Mouse (Mus musculus): ENCODE results near the gene Vip. TPM values are rescaled to one million over a fixed set of nuclear protein-coding genes. Genes with fewer than 3 reads are reported as not detected.
A peak's percentile ranks its signal among the peaks of the same experiment; 100 is the strongest.

Vip gene
- 1.2 and 2.2 TPM in 2 replicates for polyA plus RNA-seq (2015; fragmentation: Nextera tagmentation; extraction: Ambion mirVana)

GRCm38 (mm10) chr10:5639112-5639511 is at the start of gene Vip:
Gene Vip (plus strand): TSS chr10:5639218.
- WGBS, result 35% methylated on average over 8 of the region's 8 CpGs

GRCm38 (mm10) chr10:5591061-5591460 is 48.0 kb upstream of the Vip start:
- Histone ChIP-seq H3K4me1 (replicated peaks) (no peaks in the 10 kb centered on the region), H3K4me3 (no peak overlapping the region), H3K36me3 (no peaks in the 10 kb centered on the region), H3K9ac (no peak overlapping the region), H3K9me3 (no peaks in the 10 kb centered on the region), H3K27me3 (no peaks in the 10 kb centered on the region), H3K27ac (replicated peaks) (no peak overlapping the region), H3K4me2 (no peak overlapping the region)
- ATAC-seq (ENCODE audit: low FRiP score, low read depth), result no peak
- 84% methylated on average over 2 of the region's 2 CpGs for WGBS

More at GRCm38 (mm10) chr10:5639112-5639511, at the start of gene Vip:
- Histone ChIP-seq H3K36me3 (no peaks in the 10 kb centered on the region), H3K4me1 (replicated peaks) (no peaks in the 10 kb centered on the region), H3K4me2 (no peak within 1 kb of the TSS), H3K27me3 (no peaks in the 10 kb centered on the region), H3K9me3 (no peaks in the 10 kb centered on the region), H3K27ac (replicated peaks) (no peak within 1 kb of the TSS), H3K9ac (no peak within 1 kb of the TSS), H3K4me3 (no peak within 1 kb of the TSS)
- no peak for ATAC-seq (ENCODE audit: low FRiP score, low read depth)

- WGBS, result 82% methylated on average over 4 of the region's 4 CpGs
Observed at GRCm38 (mm10) chr10:5591996-5592395, 47.0 kb upstream of the Vip start.

GRCm38 (mm10) chr10:5593464-5593863 is 45.6 kb upstream of the Vip start, which contains the start of gene Myct1:
Gene Myct1 (plus strand): TSS chr10:5593775.
- H3K9me3 ChIP-seq, result no peaks in the 10 kb centered on the region

More at GRCm38 (mm10) chr10:5591996-5592395, 47.0 kb upstream of the Vip start:
- H3K36me3 ChIP-seq, result no peaks in the 10 kb centered on the region
- no peak overlapping the region for H3K27ac ChIP-seq (replicated peaks)
- no peak overlapping the region for H3K4me3 ChIP-seq
- no peaks in the 10 kb centered on the region for H3K9me3 ChIP-seq
- H3K9ac ChIP-seq, result no peak overlapping the region
- no peak for ATAC-seq (ENCODE audit: low FRiP score, low read depth)
- H3K4me2 ChIP-seq, result no peak overlapping the region
- H3K4me1 ChIP-seq (replicated peaks), result no peaks in the 10 kb centered on the region
- H3K27me3 ChIP-seq, result no peaks in the 10 kb centered on the region

GRCm38 (mm10) chr10:5594457-5594856 is 44.6 kb upstream of the Vip start:
- Histone ChIP-seq H3K4me2 (no peak overlapping the region), H3K9me3 (no peaks in the 10 kb centered on the region), H3K4me3 (no peak overlapping the region), H3K36me3 (no peaks in the 10 kb centered on the region), H3K27me3 (no peaks in the 10 kb centered on the region), H3K27ac (replicated peaks) (no peak overlapping the region), H3K9ac (no peak overlapping the region), H3K4me1 (replicated peaks) (no peaks in the 10 kb centered on the region)
- WGBS, result 74% methylated on average over 5 of the region's 5 CpGs
- no peak for ATAC-seq (ENCODE audit: low FRiP score, low read depth)

More at GRCm38 (mm10) chr10:5593464-5593863, 45.6 kb upstream of the Vip start, which contains the start of gene Myct1:
- 71% methylated on average over 5 of the region's 5 CpGs for WGBS
- no peak within 1 kb of the TSS for H3K4me3 ChIP-seq
- H3K4me2 ChIP-seq, result no peak within 1 kb of the TSS
- no peaks in the 10 kb centered on the region for H3K36me3 ChIP-seq
- no peak for ATAC-seq (ENCODE audit: low FRiP score, low read depth)
- no peaks in the 10 kb centered on the region for H3K27me3 ChIP-seq
- no peaks in the 10 kb centered on the region for H3K4me1 ChIP-seq (replicated peaks)
- no peak within 1 kb of the TSS for H3K9ac ChIP-seq
- no peak within 1 kb of the TSS for H3K27ac ChIP-seq (replicated peaks)

- H3K36me3 ChIP-seq, result no peaks in the 10 kb centered on the region
- WGBS, result 80% methylated on average over 6 of the region's 6 CpGs
- no peak overlapping the region for H3K4me2 ChIP-seq
- no peak for ATAC-seq (ENCODE audit: low FRiP score, low read depth)
- H3K9me3 ChIP-seq, result no peaks in the 10 kb centered on the region
- no peaks in the 10 kb centered on the region for H3K27me3 ChIP-seq
- H3K4me3 ChIP-seq, result no peak overlapping the region
- H3K4me1 ChIP-seq (replicated peaks), result no peaks in the 10 kb centered on the region
- H3K9ac ChIP-seq, result no peak overlapping the region
- H3K27ac ChIP-seq (replicated peaks), result no peak overlapping the region
Observed at GRCm38 (mm10) chr10:5596559-5596958, 42.5 kb upstream of the Vip start.

GRCm38 (mm10) chr10:5600123-5600522 is 38.9 kb upstream of the Vip start:
- no peak overlapping the region for H3K27ac ChIP-seq (replicated peaks)
- no peaks in the 10 kb centered on the region for H3K27me3 ChIP-seq
- no peaks in the 10 kb centered on the region for H3K36me3 ChIP-seq
- peak; percentile 84 for ATAC-seq (ENCODE audit: low FRiP score, low read depth)
- H3K4me1 ChIP-seq (replicated peaks), result no peaks in the 10 kb centered on the region
- no peak overlapping the region for H3K4me2 ChIP-seq
- H3K9ac ChIP-seq, result no peak overlapping the region
- WGBS, result 19% methylated on average over 7 of the region's 7 CpGs
- no peak overlapping the region for H3K4me3 ChIP-seq
- H3K9me3 ChIP-seq, result no peaks in the 10 kb centered on the region

- Histone ChIP-seq H3K27ac (replicated peaks) (no peak overlapping the region), H3K4me3 (no peak overlapping the region), H3K27me3 (no peaks in the 10 kb centered on the region), H3K4me2 (no peak overlapping the region), H3K36me3 (no peaks in the 10 kb centered on the region), H3K9ac (no peak overlapping the region), H3K9me3 (no peaks in the 10 kb centered on the region), H3K4me1 (replicated peaks) (no peaks in the 10 kb centered on the region)
- no peak for ATAC-seq (ENCODE audit: low FRiP score, low read depth)
- 89% methylated on average over 10 of the region's 10 CpGs for WGBS
Observed at GRCm38 (mm10) chr10:5603512-5603911, 35.5 kb upstream of the Vip start.

GRCm38 (mm10) chr10:5604371-5604770 is 34.6 kb upstream of the Vip start:
- Histone ChIP-seq H3K27me3 (no peaks in the 10 kb centered on the region), H3K4me2 (no peak overlapping the region), H3K9ac (no peak overlapping the region)

GRCm38 (mm10) chr10:5608874-5609273 is 30.1 kb upstream of the Vip start:
- ATAC-seq (ENCODE audit: low FRiP score, low read depth), result no peak
- H3K4me3 ChIP-seq, result no peak overlapping the region
- H3K4me2 ChIP-seq, result no peak overlapping the region
- 74% methylated on average over 3 of the region's 3 CpGs for WGBS
- no peaks in the 10 kb centered on the region for H3K4me1 ChIP-seq (replicated peaks)
- no peaks in the 10 kb centered on the region for H3K36me3 ChIP-seq
- H3K9ac ChIP-seq, result no peak overlapping the region
- no peaks in the 10 kb centered on the region for H3K27me3 ChIP-seq
- H3K9me3 ChIP-seq, result no peaks in the 10 kb centered on the region
- no peak overlapping the region for H3K27ac ChIP-seq (replicated peaks)

More at GRCm38 (mm10) chr10:5604371-5604770, 34.6 kb upstream of the Vip start:
- Histone ChIP-seq H3K4me3 (no peak overlapping the region), H3K4me1 (replicated peaks) (no peaks in the 10 kb centered on the region), H3K27ac (replicated peaks) (no peak overlapping the region), H3K9me3 (no peaks in the 10 kb centered on the region), H3K36me3 (no peaks in the 10 kb centered on the region)
- no peak for ATAC-seq (ENCODE audit: low FRiP score, low read depth)
- WGBS, result 91% methylated on average over 13 of the region's 13 CpGs

GRCm38 (mm10) chr10:5615186-5616040 is 23.6 kb upstream of the Vip start:
- Histone ChIP-seq H3K9ac (no peak overlapping the region), H3K9me3 (no peaks in the 10 kb centered on the region), H3K4me1 (replicated peaks) (no peaks in the 10 kb centered on the region), H3K4me3 (no peak overlapping the region), H3K27me3 (no peaks in the 10 kb centered on the region), H3K4me2 (no peak overlapping the region), H3K36me3 (no peaks in the 10 kb centered on the region), H3K27ac (replicated peaks) (no peak overlapping the region; the same call in 1 of the 2 replicates)
- 54% methylated on average over 13 of the region's 13 CpGs for WGBS
- ATAC-seq (ENCODE audit: low FRiP score, low read depth), result no peak

GRCm38 (mm10) chr10:5626268-5626667 is 12.8 kb upstream of the Vip start:
- no peak for ATAC-seq (ENCODE audit: low FRiP score, low read depth)
- no peaks in the 10 kb centered on the region for H3K27me3 ChIP-seq
- no peaks in the 10 kb centered on the region for H3K9me3 ChIP-seq
- H3K4me2 ChIP-seq, result no peak overlapping the region
- H3K36me3 ChIP-seq, result no peaks in the 10 kb centered on the region
- 66% methylated on average over 5 of the region's 5 CpGs for WGBS
- H3K4me3 ChIP-seq, result no peak overlapping the region
- no peaks in the 10 kb centered on the region for H3K4me1 ChIP-seq (replicated peaks)
- H3K9ac ChIP-seq, result no peak overlapping the region
- no peak overlapping the region for H3K27ac ChIP-seq (replicated peaks)
